Mouse (Mus musculus) embryonic fibroblast, embryonic 13.5 days (primary cell): ENCODE results near the gene Ipo13.

Experiments
- CTCF ChIP-seq: IDR thresholded peaks from 2 replicates; pipeline ENCODE4 v1.5.1; 2011; ENCODE audit warnings: mild to moderate bottlenecking, control low read depth, low read length, moderate library complexity, borderline replicate concordance; ENCODE audit not compliant: insufficient read depth
- POLR2A ChIP-seq: IDR thresholded peaks from 2 replicates; pipeline ENCODE4 v1.6.1; 2011; ENCODE audit warnings: low read depth, mild to moderate bottlenecking, control low read depth, low read length, moderate library complexity

- TF ChIP-seq CTCF (no peak), POLR2A (peak; percentile 80)
Measured at GRCm38 (mm10) chr4:117887133-117887532, 27.7 kb downstream of the Ipo13 start, which contains the start of gene Atp6v0b.
